Mouse (Mus musculus) stomach, embryonic 16.5 days (tissue): ENCODE results near the gene Tcl1b5. TPM values are rescaled to one million over a fixed set of nuclear protein-coding genes. Genes with fewer than 3 reads are reported as not detected.

Experiments
- ATAC-seq: fragments of 200-750 bp; cut with Nextera tagmentation; 2 replicates; pipeline ENCODE4 v1.8.0; 2017; ENCODE audit warnings: moderate number of reproducible peaks, moderate TSS enrichment; ENCODE audit not compliant: insufficient read depth, low FRiP score
- H3K27ac ChIP-seq: fragments of 300-500 bp; sonication (generic); 2 replicates; pipeline ENCODE4 v1.5.1; 2014; ENCODE audit warnings: low read length
- H3K27me3 ChIP-seq: fragments of 300-500 bp; sonication (generic); 2 replicates; pipeline ENCODE4 v1.6.1; 2014; ENCODE audit warnings: low read length, control low read depth, mixed read lengths; ENCODE audit not compliant: control insufficient read depth, insufficient read depth
- H3K36me3 ChIP-seq: fragments of 300-500 bp; sonication (generic); 2 replicates; pipeline ENCODE4 v1.6.1; 2014; ENCODE audit warnings: low read length; ENCODE audit not compliant: control insufficient read depth, insufficient read depth
- H3K4me1 ChIP-seq: fragments of 300-500 bp; sonication (generic); 2 replicates; pipeline ENCODE4 v1.6.1; 2014; ENCODE audit warnings: low read length, control low read depth, mixed read lengths; ENCODE audit not compliant: control insufficient read depth, insufficient read depth
- H3K4me2 ChIP-seq: fragments of 300-500 bp; sonication (generic); 2 replicates; pipeline ENCODE4 v1.6.1; 2014; ENCODE audit warnings: low read depth, low read length, mixed read lengths
- H3K4me3 ChIP-seq: fragments of 300-500 bp; sonication (generic); replicated peaks from 2 replicates; pipeline ENCODE4 v1.5.1; 2014; ENCODE audit warnings: mild to moderate bottlenecking, low read length
- H3K9ac ChIP-seq: fragments of 300-500 bp; sonication (generic); 2 replicates; pipeline ENCODE4 v1.6.1; 2014; ENCODE audit warnings: low read length
- H3K9me3 ChIP-seq: fragments of 300-500 bp; sonication (generic); replicated peaks from 2 replicates; pipeline ENCODE4 v1.6.1; 2016; ENCODE audit warnings: low read length, control low read depth; ENCODE audit not compliant: control insufficient read depth
- WGBS: fragments of 180-500 bp; shearing (Covaris S2); extraction: QIAGEN DNeasy Blood & Tissue Kit; methylation state at CpG from one replicate; pipeline ENCODE4 v1.1.7; 2014; 5-methylcytosine and 5-hydroxymethylcytosine counted together
- polyA plus RNA-seq: library from polyadenylated mRNA; unstranded; fragments of >200 nt; fragmentation: Nextera tagmentation; extraction: Ambion mirVana; gene quantifications from 2 replicates; pipeline ENCODE4 v1.2.1, GENCODE M21; 2015

The Tcl1b5 gene
- polyA plus RNA-seq, 1 experiment from 2014 or later, result not detected

- H3K36me3 ChIP-seq, result no peaks in the 10 kb centered on the region
- H3K4me1 ChIP-seq, result no peaks in the 10 kb centered on the region
- H3K4me3 ChIP-seq, result no peak overlapping the region
- no peak overlapping the region for H3K4me2 ChIP-seq
- H3K27me3 ChIP-seq, result no peaks in the 10 kb centered on the region
- H3K27ac ChIP-seq, result no peak overlapping the region
- no peak for ATAC-seq
- no peak overlapping the region for H3K9ac ChIP-seq
- H3K9me3 ChIP-seq, result no peaks in the 10 kb centered on the region
- 58% methylated on average over 16 of the region's 16 CpGs for WGBS
Measured at GRCm38 (mm10) chr12:105224621-105225320, 48.6 kb downstream of the Tcl1b5 start.

Other genes with a start within 250 kb of the Tcl1b5 start
- 0.55 and 0.81 TPM in 2 replicates for gene Syne3, start 166.5 kb upstream of the Tcl1b5 start, polyA plus RNA-seq
- gene Glrx5, start 143.7 kb upstream of the Tcl1b5 start, polyA plus RNA-seq, result 121 and 150 TPM in 2 replicates
- gene Tcl1b2, start 30.3 kb upstream of the Tcl1b5 start, polyA plus RNA-seq, result not detected in 2 replicates
- gene Tcl1b1, start 16.7 kb upstream of the Tcl1b5 start, polyA plus RNA-seq, result not detected in 2 replicates
- not detected in 2 replicates for gene Tcl1b3, start 14.7 kb downstream of the Tcl1b5 start, polyA plus RNA-seq
- gene Tcl1b4, start 25.6 kb downstream of the Tcl1b5 start, polyA plus RNA-seq, result not detected in 2 replicates
- not detected in 2 replicates for gene Tcl1, start 46.4 kb downstream of the Tcl1b5 start, polyA plus RNA-seq
- 0.15 and 0.17 TPM in 2 replicates for gene Tunar, start 157.5 kb downstream of the Tcl1b5 start, polyA plus RNA-seq